9 mouse cellular contexts compared by ENCODE assay signal in the genomic region with DNA sequence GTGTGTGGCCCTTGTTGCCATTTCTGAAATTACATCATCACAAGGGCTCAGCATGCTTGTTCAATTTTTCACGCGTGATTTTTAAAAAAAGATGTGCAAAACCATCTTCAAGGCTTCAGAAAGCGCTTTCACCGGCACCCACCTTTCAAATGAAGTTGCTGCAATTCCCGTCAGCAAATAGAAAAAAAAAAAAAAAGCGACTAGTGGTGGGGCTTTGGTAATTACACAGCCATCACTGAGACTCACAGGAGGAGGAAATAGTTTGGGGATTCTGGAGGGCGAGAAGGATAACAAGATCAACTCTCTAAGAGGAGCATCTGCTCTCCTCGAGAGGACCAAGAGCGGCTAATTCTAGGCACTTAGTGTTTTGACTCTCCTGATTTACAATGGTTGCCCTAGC.
DNase-seq lines count a peak whose midpoint lies in the region; ATAC-seq and TF ChIP-seq lines count a peak whose summit lies in the region.
"Had no signal": no experiment of that assay in that cellular context is flagged by ENCODE, and none has a peak within 500 bp of the region (broad histone marks: within the 10 kb centered on the region; RNA-seq: fewer than 3 reads in every experiment).

No protein-coding gene starts in this region.

- WGBS in embryonic facial prominence, embryonic 14.5 days, result 5% methylated on average over 9 of the region's 9 CpGs
- 2% methylated on average over 9 of the region's 9 CpGs for WGBS in limb, embryonic 12.5 days

- ATAC-seq in embryonic facial prominence, embryonic 14.5 days (ENCODE audit: low read depth), result no peak
- ATAC-seq in limb, embryonic 12.5 days (ENCODE audit: insufficient number of reproducible peaks, insufficient read depth, low FRiP score, low TSS enrichment, low read depth), result no peak
- ATAC-seq in monocyte, adult 5-6 weeks (replicated peaks; ENCODE audit: insufficient number of reproducible peaks, low FRiP score, low TSS enrichment, poor library complexity, severe bottlenecking), result no peak

- no peak for DNase-seq in left cerebral cortex, adult 2 months (ENCODE audit: extremely low spot score in 1 of 2, low spot score in 2 of 2)
- DNase-seq in left cerebral cortex, adult 8-10 months (ENCODE audit: low spot score in 2 of 2), result no peak
- no peak for DNase-seq in embryonic facial prominence, embryonic 14.5 days (ENCODE audit: low spot score)
- peak; percentile 35 for DNase-seq in retina, embryonic 14.5 days (ENCODE audit: low spot score)
- DNase-seq in urinary bladder, postnatal 4 days (ENCODE audit: low spot score in 2 of 2), result no peak
- no peak for DNase-seq in right cerebral cortex, postnatal 4 days
- DNase-seq: right cerebral cortex, postnatal 14 days had no signal

- intact Hi-C loops in left cerebral cortex, adult 2 months (cut with DNase I), result loop anchor here (2.0 kb wide), 1 partner anchor 37 kb away; no protein-coding TSS in a partner anchor

- TF ChIP-seq CTCF in left cerebral cortex, adult 2 months (IDR thresholded peaks at IDR 0.05), result no peak; the same call in 1 of the 2 replicates

- H3K27ac ChIP-seq in left cerebral cortex, adult 2 months, result peak overlapping the region; percentile 45
- no peak overlapping the region for H3K27ac ChIP-seq in embryonic facial prominence, embryonic 14.5 days (replicated peaks; ENCODE audit: low read depth, low read length)
- H3K27ac ChIP-seq in limb, embryonic 12.5 days, result no peak overlapping the region

- H3K4me3 ChIP-seq in left cerebral cortex, adult 2 months, result peak overlapping the region; percentile 29
- H3K4me3 ChIP-seq in embryonic facial prominence, embryonic 14.5 days (ENCODE audit: low read depth, low read length), result peak overlapping the region; percentile 31
- H3K4me3 ChIP-seq in limb, embryonic 12.5 days (replicated peaks), result peak overlapping the region; percentile 33

- peaks cover 17% of the 10 kb centered on the region for H3K4me1 ChIP-seq in embryonic facial prominence, embryonic 14.5 days (ENCODE audit: control insufficient read depth, insufficient read depth, low read length)
- H3K4me1 ChIP-seq in limb, embryonic 12.5 days (replicated peaks), result peaks cover 56% of the 10 kb centered on the region

- no peaks in the 10 kb centered on the region for H3K27me3 ChIP-seq in embryonic facial prominence, embryonic 14.5 days (replicated peaks; ENCODE audit: control insufficient read depth, insufficient read depth, low read length)
- peaks cover 34% of the 10 kb centered on the region for H3K27me3 ChIP-seq in limb, embryonic 12.5 days

- H3K9ac ChIP-seq in embryonic facial prominence, embryonic 14.5 days (ENCODE audit: low read depth, low read length), result 0 out of 2 replicates have a peak overlapping the region, but pooled peaks have one; percentile 20
- no peak overlapping the region for H3K9ac ChIP-seq in limb, embryonic 12.5 days (replicated peaks)

- peak overlapping the region; percentile 61 for H3K4me2 ChIP-seq in embryonic facial prominence, embryonic 14.5 days (ENCODE audit: low read depth, low read length)
- peak overlapping the region; percentile 56 for H3K4me2 ChIP-seq in limb, embryonic 12.5 days

- no peaks in the 10 kb centered on the region for H3K36me3 ChIP-seq in embryonic facial prominence, embryonic 14.5 days (ENCODE audit: control insufficient read depth, insufficient read depth, low read length)
- no peaks in the 10 kb centered on the region for H3K36me3 ChIP-seq in limb, embryonic 12.5 days

- no peaks in the 10 kb centered on the region for H3K9me3 ChIP-seq in embryonic facial prominence, embryonic 14.5 days (ENCODE audit: control insufficient read depth, low read length)
- no peaks in the 10 kb centered on the region for H3K9me3 ChIP-seq in limb, embryonic 12.5 days
